In genomic region chr11:81239091-81239490, GRCm38 (mm10) we compare ENCODE assay signal across 18 mouse cellular contexts.
A peak's percentile ranks its signal among the peaks of the same experiment; 100 is the strongest.
DNase-seq lines count a peak whose midpoint lies in the region; ATAC-seq lines count a peak whose summit lies in the region.
"Had no signal": no experiment of that assay in that cellular context is flagged by ENCODE, and none has a peak within 500 bp of the region (broad histone marks: within the 10 kb centered on the region; RNA-seq: fewer than 3 reads in every experiment).

No protein-coding gene starts in this region.

- H3K4me3 ChIP-seq in midbrain, embryonic 10.5 days: no peak overlapping the region
- H3K4me3 ChIP-seq in midbrain, embryonic 16.5 days (ENCODE audit: low read depth, low read length): no peak overlapping the region
- H3K4me3 ChIP-seq: forebrain, embryonic 13.5 days; lung, embryonic 15.5 days; myocyte; stomach, embryonic 15.5 days had no signal

- H3K27me3 ChIP-seq in midbrain, embryonic 10.5 days (ENCODE audit: low read depth, poor library complexity, severe bottlenecking): no peaks in the 10 kb centered on the region
- no peaks in the 10 kb centered on the region for H3K27me3 ChIP-seq in midbrain, embryonic 16.5 days (ENCODE audit: control insufficient read depth, insufficient read depth, low read depth, low read length)
- H3K27me3 ChIP-seq: forebrain, embryonic 13.5 days; lung, embryonic 15.5 days; stomach, embryonic 15.5 days had no signal

- no peaks in the 10 kb centered on the region for H3K9me3 ChIP-seq in midbrain, embryonic 10.5 days (replicated peaks)
- no peaks in the 10 kb centered on the region for H3K9me3 ChIP-seq in midbrain, embryonic 16.5 days (replicated peaks; ENCODE audit: control insufficient read depth, low read length, poor library complexity, severe bottlenecking)
- H3K9me3 ChIP-seq: forebrain, embryonic 13.5 days; lung, embryonic 15.5 days; stomach, embryonic 15.5 days had no signal

- ATAC-seq in midbrain, embryonic 16.5 days: no peak
- ATAC-seq: forebrain, embryonic 13.5 days had no signal

- WGBS in midbrain, embryonic 10.5 days: 63% methylated on average over 2 of the region's 2 CpGs
- 50% methylated on average over 2 of the region's 2 CpGs for WGBS in midbrain, embryonic 16.5 days

- no peak overlapping the region for H3K9ac ChIP-seq in midbrain, embryonic 16.5 days (ENCODE audit: low read depth, low read length)
- H3K9ac ChIP-seq: forebrain, embryonic 13.5 days; liver, embryonic 14.5 days; lung, embryonic 15.5 days; stomach, embryonic 15.5 days had no signal

- H3K27ac ChIP-seq in midbrain, embryonic 10.5 days (replicated peaks): peak overlapping the region; percentile 33; the same call in 1 of the 2 replicates
- H3K27ac ChIP-seq in midbrain, embryonic 16.5 days (ENCODE audit: low read length): no peak overlapping the region
- H3K27ac ChIP-seq: forebrain, embryonic 13.5 days; liver, embryonic 14.5 days; lung, embryonic 15.5 days; stomach, embryonic 15.5 days had no signal

- H3K4me2 ChIP-seq in midbrain, embryonic 16.5 days (ENCODE audit: low read length): no peak overlapping the region
- H3K4me2 ChIP-seq: forebrain, embryonic 13.5 days; lung, embryonic 15.5 days; stomach, embryonic 15.5 days had no signal

- H3K4me1 ChIP-seq in midbrain, embryonic 10.5 days: no peaks in the 10 kb centered on the region
- H3K4me1 ChIP-seq in midbrain, embryonic 16.5 days (ENCODE audit: control insufficient read depth, insufficient read depth, low read length): no peaks in the 10 kb centered on the region
- H3K4me1 ChIP-seq: forebrain, embryonic 13.5 days; lung, embryonic 15.5 days; stomach, embryonic 15.5 days had no signal

- H3K36me3 ChIP-seq in midbrain, embryonic 10.5 days: no peaks in the 10 kb centered on the region
- H3K36me3 ChIP-seq in midbrain, embryonic 16.5 days (ENCODE audit: control insufficient read depth, insufficient read depth, low read length): no peaks in the 10 kb centered on the region
- H3K36me3 ChIP-seq: lung, embryonic 15.5 days; stomach, embryonic 15.5 days had no signal

- peak; percentile 3 for DNase-seq in gastrocnemius, adult 18-20 months (ENCODE audit: low spot score)
- no peak for DNase-seq in gastrocnemius, postnatal 25 days
- no peak for DNase-seq in midbrain, embryonic 10.5 days (ENCODE audit: low spot score)
- peak; percentile 20 for DNase-seq in layer of hippocampus, adult 9-10 months (ENCODE audit: low spot score)
- no peak for DNase-seq in kidney, postnatal 36 days
- DNase-seq in kidney, postnatal 10 days: no peak
- DNase-seq: adrenal gland, adult 2 months; cerebellum, adult 9-10 months; gastrocnemius, postnatal 36 days; kidney, adult 8-10 months; kidney, postnatal 4 days; midbrain, embryonic 14.5 days had no signal

Comparison
In these comparisons a context has a peak if more than half of its experiments do, and no peak if none do; other contexts are left out.
1. DNase-seq: peak in gastrocnemius, adult 18-20 months (single experiment) and layer of hippocampus, adult 9-10 months (single experiment); none in gastrocnemius, postnatal 25 days (single experiment), midbrain, embryonic 10.5 days (single experiment), kidney, postnatal 36 days (0 of 2) and kidney, postnatal 10 days (single experiment).